Mouse (Mus musculus) 3134 (cell line): ENCODE measurements around the gene Pemt.

Source experiments
- DNase-seq: peaks from one replicate; pipeline ENCODE4 v3.0.0-alpha.2; 2011; ENCODE audit warnings: low spot score; ENCODE audit not compliant: insufficient read length; ENCODE audit errors: extremely low read depth

Gene Pemt

DNA sequence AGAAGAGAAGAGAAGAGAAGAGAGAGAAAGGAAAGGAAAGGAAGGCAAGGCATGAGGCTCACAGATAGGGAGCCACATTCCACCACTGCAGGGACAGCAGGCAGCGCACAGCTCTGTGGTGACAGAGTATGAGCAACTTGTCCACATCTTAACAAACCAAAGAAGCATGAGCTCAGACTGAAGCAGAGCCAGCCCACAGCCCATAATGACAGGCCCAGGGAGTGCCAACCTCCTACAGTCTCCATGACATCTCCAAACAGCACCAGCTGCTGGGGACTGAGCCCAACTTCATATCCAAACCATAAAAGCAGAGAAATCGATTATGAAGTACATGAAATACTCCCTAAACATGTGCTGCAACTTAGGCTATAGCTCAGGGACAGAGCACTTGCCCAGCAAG, 11.7 kb upstream of the Pemt start:
- DNase-seq = no peak

DNA sequence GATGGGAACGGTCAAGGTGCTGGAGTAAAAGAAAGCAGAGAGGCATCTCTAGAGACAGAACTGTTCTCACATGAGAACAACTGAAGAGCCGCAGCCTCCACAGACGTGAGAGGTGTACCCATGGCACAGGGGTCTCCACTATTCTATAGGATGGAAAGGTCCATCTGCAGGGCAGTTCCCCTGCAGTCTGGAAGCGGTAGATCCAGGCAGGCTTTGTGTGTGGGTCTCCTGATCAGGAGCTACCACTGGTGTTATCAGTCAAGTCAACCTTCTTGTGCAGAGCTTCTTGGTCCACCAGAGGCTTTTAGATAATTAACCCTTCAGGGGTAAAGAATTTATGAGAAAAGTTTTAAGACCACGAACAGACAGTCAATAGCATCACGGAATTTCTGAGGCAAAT, 10.2 kb upstream of the Pemt start:
- DNase-seq = no peak

DNA sequence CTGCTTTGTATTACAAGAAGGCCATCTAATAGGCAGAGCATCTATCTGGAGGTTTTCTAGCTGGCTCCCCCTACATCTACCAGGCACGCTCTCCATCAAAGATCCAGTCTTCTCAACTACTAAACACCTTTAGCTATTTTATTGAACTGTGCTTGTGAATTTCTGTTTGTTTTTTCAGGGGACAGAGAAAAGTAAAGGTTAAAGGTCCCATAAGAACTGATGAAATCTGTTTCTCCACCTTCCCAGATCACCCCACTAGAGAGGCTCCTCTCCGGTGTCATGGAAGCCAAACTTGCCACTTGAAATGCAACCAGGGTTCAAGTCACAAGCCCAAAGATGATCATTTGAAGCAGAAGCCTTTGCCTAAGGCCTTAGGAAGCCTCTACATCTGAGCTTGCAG, 2.6 kb upstream of the Pemt start:
- DNase-seq = no peak

DNA sequence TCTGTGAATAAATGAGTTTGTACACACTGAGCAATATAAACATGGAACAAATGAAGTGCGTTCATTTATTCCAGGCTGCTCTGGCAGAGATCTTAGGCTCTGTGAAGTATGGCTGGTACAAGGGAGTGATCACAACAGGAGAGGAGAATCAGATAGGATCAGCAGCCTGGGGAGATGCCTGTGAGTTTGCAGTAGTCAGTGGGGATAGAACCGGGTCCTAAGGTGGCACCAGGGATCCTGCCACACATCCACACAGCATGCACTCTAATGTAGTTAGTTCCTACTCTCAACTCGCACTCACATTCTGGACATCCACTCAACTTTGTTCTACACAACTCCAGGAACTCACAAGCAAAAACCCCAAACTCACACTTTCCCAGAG, 622 bp downstream of the Pemt start:
- DNase-seq = no peak

DNA sequence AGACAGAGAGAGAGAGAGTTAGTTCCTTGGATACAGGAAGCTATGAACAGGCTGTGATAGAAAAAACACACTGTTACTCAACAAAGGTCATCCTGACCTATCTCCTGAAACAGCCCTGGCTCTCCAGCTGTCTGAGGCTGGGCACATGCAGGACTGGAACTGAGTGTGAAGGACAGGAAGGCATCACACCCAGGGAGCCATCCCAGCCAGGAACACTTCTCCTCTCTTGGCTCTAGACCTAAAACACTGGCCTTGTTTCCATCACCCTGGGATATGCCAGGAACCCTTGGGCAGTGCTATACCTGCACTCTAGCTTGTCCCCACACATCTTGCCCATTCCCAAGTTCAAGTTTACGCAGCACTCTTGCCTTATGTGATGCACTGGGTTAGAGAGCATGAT, 1.5 kb downstream of the Pemt start:
- no peak for DNase-seq

DNA sequence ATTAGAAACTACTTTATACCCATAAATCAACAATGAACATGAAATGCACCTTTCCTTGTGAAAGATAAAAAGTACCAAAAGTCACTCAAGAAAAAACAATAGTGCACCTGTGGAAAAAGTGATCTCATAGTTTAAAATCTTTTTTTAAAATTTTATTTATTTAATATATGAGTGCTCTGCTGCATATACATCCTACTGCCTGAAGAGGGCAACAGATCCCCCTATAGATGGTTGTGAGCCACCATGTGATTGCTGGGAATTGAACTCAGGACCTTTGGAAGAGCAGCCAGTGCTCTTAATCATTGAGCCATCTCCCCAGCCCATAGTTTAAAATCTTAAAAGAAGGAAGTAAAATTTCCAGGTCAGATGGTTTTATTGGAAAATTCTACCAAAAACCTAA, 4.0 kb downstream of the Pemt start:
- no peak for DNase-seq

DNA sequence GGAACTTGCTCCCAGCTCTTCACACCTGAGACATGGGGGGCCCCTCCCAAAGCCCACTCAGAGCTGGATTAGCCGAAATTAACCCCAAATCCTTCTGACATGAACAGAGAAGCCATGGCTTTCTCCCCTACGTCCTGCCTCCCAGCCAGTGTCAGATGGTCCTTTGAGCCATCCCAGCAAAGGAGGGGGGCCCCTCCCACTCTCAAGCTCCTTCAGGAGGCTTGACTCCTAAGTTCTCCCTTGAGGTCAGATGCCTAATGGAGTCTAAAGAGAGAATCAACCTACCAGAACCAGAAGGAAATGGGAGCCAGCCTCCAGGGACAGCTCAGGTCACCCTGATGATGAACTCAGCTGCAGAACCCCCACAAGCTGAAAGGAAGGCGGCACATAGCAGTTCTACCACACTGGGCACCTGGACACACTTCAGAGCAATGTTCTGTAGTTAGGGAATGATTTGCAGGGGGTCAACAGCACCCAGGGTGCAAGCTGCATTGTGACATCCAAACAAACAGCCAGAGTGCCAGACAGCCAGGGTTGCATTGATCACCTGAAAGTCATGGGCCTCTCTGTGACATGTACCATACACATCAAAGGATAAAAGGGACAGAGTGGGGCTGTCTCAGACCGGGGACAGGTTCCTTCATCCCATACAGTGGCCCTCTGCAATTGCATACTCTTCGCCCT, 9.6 kb downstream of the Pemt start:
- DNase-seq = no peak

DNA sequence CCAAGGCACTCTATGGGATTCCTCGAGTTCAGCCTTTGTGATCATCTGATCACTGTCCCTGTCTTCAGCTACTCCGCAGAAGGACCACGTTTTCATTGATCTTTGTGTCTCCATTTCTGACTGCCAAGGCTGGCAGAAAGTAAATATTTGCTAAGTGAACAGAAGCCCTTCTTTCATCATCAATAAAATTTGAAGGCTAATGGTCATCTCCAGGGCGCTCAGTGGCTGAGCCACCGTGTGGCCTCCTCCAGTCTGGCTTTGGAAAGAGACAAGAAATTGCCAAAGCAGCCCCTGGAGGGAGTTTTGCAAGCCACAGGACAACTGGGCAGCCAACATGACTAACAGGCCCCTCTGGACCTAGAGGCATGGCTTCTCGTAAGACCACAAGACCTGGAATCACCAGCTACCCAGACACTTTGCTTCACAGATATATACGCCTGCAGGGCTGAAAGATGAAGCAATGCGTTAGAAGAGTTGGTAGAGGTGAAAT, 11.3 kb downstream of the Pemt start:
- DNase-seq = no peak

DNA sequence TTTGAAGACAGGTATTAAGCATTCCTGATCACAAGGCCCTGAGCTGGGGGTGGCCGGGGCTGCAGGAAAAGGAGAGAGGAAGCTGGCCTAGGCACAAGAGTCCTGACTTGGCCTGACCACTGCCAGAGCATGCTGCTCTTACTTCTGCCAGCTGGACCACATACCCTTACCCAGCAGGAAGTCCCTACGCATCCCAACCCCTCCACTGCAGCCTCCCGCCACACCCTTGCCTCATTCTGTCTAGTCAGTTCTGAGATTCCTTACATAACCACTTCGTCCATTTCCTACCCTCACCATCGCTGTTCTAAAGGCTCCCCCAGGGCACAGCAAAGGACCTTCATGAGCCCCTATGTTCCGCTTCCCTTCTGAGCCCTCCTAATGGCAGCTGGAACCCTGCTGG, 12.0 kb downstream of the Pemt start:
- DNase-seq = no peak

DNA sequence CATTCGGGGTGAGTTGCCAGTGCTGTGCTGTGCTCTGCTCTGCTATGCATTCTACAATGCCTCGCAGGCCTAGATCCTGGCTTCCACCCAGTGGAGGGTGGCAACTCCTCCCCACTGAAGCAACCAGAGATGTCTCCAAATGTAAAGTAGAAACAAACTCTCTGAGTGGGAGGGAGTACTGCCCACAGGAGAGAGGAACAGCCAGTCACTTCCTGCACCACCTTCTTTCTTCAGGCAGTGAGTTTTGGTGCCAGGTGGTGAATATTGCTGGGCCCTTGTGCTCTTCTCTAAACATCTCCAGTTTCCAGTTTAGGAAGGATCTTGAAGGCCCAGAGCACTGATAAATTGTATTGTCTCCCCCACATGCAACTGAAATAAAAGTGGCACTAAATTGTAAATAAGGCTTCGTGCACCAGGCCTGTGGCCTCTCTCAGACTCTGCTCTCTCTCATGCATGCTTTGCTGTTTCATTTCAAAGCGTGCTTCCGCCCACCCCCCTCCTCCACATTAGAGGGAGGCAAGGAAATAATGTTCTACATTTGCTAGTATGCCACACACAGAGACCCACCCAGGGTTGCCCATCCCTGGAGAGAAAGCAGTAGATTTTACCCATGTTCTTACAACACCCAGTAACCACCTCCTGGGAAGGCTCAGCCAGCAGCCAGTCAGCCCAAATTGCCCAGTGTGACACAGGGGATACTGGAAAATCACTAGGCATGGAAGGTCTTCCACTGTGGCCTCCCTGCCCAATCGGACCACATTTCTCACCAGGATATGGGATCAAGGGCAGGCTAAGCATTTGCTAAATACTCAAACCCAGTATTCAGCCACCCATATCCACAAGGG, 13.5 kb downstream of the Pemt start:
- no peak for DNase-seq

DNA sequence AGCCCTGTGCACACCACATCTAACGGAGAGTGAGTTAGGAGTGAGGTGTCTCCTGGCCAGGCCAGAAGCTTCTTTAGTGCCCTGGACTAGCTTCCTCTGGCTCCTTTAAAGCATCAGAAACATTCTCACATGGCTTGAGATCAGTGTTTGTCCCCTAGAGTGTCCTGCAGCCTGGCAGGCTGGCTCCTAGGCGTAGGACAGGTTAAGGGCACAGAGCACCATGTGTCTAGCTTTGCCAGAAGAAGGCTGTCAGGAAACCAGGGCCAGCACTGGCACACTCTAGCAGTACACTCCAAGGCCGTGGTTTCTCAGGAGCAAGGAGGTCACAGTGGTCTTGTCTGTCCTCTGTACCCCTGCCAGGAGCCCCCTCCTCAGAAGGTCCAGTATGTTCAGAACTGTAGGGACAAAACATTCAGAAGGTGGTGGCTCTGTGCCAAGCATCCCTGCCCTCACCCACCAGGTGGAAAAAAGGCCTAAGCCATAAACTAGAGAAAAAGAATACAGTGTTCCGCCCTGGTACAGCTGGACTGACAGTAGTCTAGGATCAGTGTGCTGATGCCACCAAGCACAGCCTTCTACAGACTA, 15.4 kb downstream of the Pemt start:
- DNase-seq = no peak

DNA sequence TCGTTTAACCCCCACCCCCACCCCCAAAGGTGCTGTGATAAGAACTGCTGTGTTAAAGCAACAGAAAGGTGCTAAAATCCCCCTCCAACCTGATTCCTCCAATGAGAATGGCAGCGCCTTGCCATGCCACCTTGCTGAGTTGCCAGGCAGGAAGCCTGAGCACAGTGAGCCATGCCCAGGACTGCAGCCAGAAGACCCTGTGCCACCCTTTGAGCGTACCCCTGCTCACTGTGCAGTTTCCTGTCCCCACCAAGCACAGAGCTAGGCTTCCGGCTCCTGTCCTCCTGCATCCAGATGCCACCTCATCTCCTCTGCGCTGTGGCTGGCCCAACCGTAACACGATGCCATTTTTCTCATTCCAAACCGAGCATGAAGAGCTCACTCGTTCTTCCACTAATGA, 16.3 kb downstream of the Pemt start:
- no peak for DNase-seq

DNA sequence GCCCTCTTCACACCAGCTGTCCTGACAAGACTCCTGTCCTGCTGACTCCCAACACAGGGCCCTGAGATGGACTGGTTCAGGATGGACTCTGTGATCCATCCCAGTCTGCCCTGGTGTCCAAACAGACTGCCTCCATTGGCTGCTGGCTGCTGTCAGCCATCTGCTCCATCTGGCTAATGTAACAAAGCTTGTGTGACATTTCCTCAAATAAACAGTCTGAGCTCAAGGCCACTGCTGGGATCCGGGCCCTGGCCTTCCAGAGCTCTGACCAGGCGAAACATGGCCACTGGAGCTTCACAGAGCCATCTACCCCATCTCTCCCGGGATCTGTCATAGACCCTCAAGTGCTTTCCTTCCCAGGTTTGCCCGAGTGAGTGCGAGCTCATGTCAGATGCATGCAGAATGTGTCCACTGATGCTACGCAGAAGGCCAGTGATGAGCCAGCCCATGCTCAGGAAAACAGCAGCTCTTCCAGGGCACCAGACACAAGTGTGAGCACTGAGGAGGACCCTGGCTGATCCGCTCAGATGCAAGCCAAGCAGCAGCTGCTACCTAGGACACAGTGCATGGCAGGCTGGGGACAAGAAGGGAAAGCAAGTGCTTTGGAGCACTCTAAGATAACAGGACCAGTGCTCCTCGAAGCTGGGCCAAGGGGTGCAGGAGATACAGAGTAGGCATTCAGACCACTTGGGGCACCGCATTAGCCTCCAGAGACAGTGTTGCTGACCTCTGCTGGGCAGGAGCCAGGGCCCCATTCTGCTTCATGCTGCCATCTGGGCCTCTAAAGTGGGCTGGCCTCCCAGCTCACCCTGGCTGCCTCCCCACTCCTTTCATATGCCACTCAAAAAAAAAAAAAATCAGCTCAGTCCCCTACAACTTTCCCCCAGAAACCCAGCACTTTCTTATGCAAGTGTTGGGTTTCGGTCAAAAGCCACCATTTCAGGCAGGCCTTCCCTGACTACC, 18.1 kb downstream of the Pemt start:
- DNase-seq = no peak

DNA sequence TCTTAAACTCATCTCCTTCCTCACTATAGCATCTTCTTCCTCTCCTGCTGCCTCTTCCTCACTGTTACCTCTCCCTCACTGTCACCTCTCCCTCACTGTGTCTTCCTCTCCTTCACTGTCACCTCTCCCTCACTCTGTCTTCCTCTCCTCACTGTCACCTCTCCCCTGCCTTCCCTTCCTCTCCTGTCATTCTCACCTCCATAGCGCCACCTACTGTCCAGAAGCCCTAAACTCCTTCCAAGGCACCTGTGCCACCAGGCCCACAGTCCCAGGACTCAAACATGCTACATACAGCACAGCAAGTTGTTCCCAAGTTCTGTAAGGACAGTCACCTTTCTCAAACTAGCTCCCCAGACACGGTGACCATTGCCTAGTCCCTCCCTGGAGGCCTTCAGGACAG, 19.0 kb downstream of the Pemt start:
- DNase-seq = peak; percentile 23

DNA sequence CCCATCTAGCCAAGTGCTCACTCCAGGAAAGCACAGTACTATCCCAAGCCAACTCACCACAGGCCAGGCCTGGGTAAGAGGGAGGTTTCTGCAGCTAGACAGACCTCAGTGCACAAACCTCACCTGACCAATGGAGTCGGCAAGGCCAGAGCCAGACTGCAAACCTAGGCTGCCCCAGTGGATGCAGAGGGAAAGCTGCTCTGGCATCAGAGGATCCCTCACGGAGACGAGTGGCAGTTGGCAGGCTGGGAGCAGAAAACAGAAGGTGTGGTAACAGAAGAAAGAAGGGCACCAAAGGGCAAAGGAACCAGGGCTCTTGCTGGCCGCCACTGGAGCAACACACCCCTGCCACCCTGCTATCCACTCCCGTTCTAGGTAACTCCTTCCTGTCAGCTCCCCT, 20.1 kb downstream of the Pemt start:
- no peak for DNase-seq

DNA sequence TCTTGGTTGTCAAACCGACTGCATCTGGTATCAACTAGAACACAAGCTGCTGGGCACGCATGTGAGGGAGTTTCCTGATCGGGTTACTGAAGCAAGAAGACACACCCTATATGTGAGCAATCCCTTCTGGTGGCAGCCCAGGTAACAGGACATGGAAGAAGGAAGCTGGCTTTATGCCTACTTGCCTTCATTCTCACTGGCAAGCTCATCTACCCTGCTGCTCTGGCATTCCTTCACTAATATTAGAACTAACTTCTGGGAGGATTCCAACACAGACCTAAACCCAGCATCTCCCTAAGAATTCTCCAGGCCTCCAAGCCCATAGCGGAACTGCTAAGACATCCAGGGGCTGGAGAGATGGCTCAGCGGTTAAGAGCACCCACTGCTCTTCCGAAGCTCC, 25.1 kb downstream of the Pemt start:
- DNase-seq = no peak

DNA sequence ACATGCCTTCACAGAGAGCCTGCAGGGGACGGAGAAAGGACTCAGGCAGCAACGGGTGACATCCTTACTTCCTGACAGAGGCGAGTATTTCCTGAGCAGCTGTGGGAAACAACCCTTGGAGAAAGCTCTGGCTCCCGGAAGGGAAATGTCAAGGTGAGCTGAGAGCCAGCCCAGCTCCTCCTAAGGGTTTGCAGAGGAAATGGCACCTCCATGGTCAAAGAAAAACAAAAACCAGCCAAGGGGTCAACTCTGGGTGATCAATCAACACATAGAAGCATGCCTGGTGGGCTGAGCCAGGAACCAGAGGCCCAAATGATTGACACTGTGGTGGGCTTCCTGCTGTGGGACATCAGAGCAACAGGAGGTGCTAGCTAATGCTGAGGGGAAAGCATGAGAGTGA, 29.6 kb downstream of the Pemt start:
- no peak for DNase-seq

DNA sequence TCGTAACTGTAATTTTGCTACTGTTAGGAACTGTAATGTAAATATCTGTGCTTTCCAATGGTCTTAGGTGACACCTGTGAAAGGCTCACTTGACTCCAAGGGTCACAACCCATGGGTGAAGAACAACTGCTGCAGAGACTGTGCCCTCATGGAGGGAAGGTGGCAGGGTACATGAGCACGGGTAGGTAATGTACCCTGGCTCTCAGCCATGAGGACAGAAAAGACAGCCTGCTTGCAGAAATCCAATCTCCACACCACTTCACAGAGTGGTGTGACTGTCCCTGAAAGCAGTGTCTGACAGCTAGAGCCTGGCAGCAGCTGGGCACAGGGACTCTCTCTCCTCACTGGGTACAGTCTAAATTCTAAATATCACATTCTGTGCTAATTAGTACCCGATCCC, 34.8 kb downstream of the Pemt start:
- no peak for DNase-seq

DNA sequence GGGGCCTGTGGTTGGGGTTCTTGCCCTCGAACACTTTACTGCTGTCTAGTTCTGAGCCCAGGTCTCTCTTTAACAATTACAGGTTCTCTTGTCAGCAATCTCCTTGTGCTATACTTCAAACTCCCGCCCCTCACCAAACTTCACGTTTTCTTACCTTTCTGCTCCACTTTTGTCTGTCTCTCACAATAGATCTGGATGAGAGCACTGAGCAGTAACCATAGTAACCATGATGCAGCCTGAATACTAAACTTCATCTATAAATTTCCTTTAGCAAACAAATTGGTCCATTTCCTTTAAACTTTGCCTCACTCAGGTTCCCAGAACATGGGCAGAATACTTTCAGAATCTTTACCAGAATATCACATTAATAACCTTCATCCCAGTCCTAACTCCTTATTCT, 36.8 kb downstream of the Pemt start:
- DNase-seq = no peak

DNA sequence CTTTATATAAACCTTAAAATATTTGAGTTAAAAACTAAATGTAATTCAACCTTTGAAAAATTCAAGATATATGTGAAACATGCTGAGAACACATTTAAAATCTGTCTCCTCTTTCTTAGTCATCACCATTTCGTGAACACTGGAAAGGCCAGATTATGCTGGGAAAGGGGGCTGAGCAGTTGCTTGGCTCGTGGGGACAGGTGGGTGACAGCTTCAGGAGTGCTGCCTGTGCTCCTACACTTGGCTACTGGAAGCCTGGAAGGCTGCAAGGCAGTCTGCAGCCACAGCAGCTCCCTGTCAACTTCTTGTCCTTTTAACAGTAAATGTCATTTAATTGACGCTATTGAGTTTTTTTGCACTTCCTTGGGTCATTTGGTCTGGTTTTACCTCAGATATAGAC, 40.4 kb downstream of the Pemt start:
- no peak for DNase-seq

DNA sequence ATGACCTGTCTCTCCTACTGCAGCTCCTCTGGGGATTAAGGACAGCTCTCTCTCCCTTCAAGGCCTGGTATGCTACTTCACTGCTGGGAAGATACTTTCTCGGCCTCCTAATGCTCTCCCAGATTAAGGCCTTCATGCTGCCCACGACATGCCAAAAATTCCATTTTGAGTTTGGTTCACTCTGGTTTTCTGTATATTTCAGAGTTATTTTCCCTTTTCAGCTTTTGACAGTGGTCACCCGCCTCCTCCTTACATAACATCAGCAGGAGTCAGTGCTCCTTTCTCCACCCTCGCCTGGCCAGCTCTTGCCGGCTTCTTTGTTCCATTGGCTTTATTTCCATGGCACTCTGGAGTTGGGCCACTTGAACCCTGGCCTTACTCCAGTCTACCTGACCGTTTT, 41.6 kb downstream of the Pemt start:
- DNase-seq = no peak
